Mouse (Mus musculus) heart, embryonic 16.5 days (tissue): ENCODE data around the gene Mnd1. TPM values are rescaled to one million over a fixed set of nuclear protein-coding genes. Genes with fewer than 3 reads are reported as not detected.

Experiments used
- ATAC-seq: fragments of 200-750 bp; cut with Nextera tagmentation; replicated peaks from 2 replicates; pipeline ENCODE4 v1.8.0; 2017; ENCODE audit warnings: moderate number of reproducible peaks; ENCODE audit not compliant: insufficient read depth, low FRiP score; ENCODE audit errors: extremely low read depth
- H3K27ac ChIP-seq: fragments of 300-500 bp; sonication (generic); 2 replicates; pipeline ENCODE4 v1.5.1; 2014; ENCODE audit warnings: mild to moderate bottlenecking, low read length, control low read depth, moderate library complexity
- H3K27me3 ChIP-seq: fragments of 300-500 bp; sonication (generic); 2 replicates; pipeline ENCODE4 v1.6.1; 2014; ENCODE audit warnings: low read length, mixed read lengths; ENCODE audit not compliant: control insufficient read depth, insufficient read depth
- H3K36me3 ChIP-seq: fragments of 300-500 bp; sonication (generic); 2 replicates; pipeline ENCODE4 v1.6.1; 2014; ENCODE audit not compliant: control insufficient read depth, insufficient read depth
- H3K4me1 ChIP-seq: fragments of 300-500 bp; sonication (generic); 2 replicates; pipeline ENCODE4 v1.6.1; 2014; ENCODE audit warnings: low read length, mixed read lengths; ENCODE audit not compliant: control insufficient read depth, insufficient read depth
- H3K4me2 ChIP-seq: fragments of 300-500 bp; sonication (generic); 2 replicates; pipeline ENCODE4 v1.6.1; 2014; ENCODE audit warnings: low read depth, mild to moderate bottlenecking, control low read depth, low read length
- H3K4me3 ChIP-seq: fragments of 300-500 bp; sonication (generic); 2 replicates; pipeline ENCODE4 v1.5.1; 2014; ENCODE audit warnings: mild to moderate bottlenecking, control low read depth, low read length
- H3K9ac ChIP-seq: fragments of 300-500 bp; sonication (generic); 2 replicates; pipeline ENCODE4 v1.6.1; 2014; ENCODE audit warnings: low read length, control low read depth
- H3K9me3 ChIP-seq: fragments of 300-500 bp; sonication (generic); replicated peaks from 2 replicates; pipeline ENCODE4 v1.6.1; 2016; ENCODE audit warnings: low read length; ENCODE audit not compliant: control insufficient read depth
- WGBS: fragments of 180-500 bp; shearing (Covaris S2); extraction: QIAGEN DNeasy Blood & Tissue Kit; methylation state at CpG from one replicate; pipeline ENCODE4 v1.1.7; 2014; 5-methylcytosine and 5-hydroxymethylcytosine counted together
- polyA plus RNA-seq: library from polyadenylated mRNA; unstranded; fragments of >200 nt; fragmentation: Nextera tagmentation; extraction: Ambion mirVana; gene quantifications from 2 replicates; pipeline ENCODE4 v1.2.1, GENCODE M21; 2015

Mnd1 gene
- polyA plus RNA-seq, 1 experiment from 2014 or later: 10.6 TPM

GRCm38 (mm10) chr3:84074777-84075176 lies 80.8 kb downstream of the Mnd1 start:
- H3K4me1 ChIP-seq: peaks cover 8% of the 10 kb centered on the region; the same call in 1 of the 2 replicates
- H3K4me3 ChIP-seq: no peak overlapping the region
- WGBS: 78% methylated on average over 2 of the region's 2 CpGs
- H3K27me3 ChIP-seq: no peaks in the 10 kb centered on the region
- H3K9me3 ChIP-seq: 0 out of 2 replicates have a peak, but pooled peaks cover 3% of the 10 kb centered on the region
- ATAC-seq: no peak
- no peaks in the 10 kb centered on the region for H3K36me3 ChIP-seq
- H3K9ac ChIP-seq: no peak overlapping the region
- no peak overlapping the region for H3K4me2 ChIP-seq
- no peak overlapping the region for H3K27ac ChIP-seq

DNA sequence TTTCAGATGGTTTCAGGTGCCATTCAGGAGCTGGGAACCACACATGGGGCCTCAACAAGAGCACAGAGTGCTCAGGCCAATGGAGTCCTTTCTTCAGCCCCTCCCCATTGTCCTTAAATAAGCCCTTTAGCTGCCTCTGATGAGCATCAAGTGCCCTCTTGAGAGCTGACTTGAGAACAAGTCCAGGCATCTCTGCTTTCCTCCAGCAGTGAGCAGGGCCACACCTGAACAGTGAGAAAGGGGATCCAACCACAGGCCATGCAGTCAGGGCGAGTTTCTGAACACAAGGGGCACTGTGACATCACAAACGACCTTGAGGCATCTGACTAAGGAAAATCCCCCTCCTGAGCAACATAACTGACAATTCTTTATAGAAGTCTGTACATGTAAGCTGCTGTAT lies 83.9 kb downstream of the Mnd1 start:
- Histone ChIP-seq H3K4me3 (no peak overlapping the region), H3K9ac (no peak overlapping the region), H3K4me2 (no peak overlapping the region), H3K27me3 (no peaks in the 10 kb centered on the region), H3K36me3 (no peaks in the 10 kb centered on the region), H3K9me3 (no peaks in the 10 kb centered on the region), H3K27ac (no peak overlapping the region), H3K4me1 (no peaks in the 10 kb centered on the region)
- ATAC-seq: no peak; the same call in 1 of the 2 replicates
- 12% methylated on average over 2 of the region's 2 CpGs for WGBS

GRCm38 (mm10) chr3:84070811-84071210 lies 84.8 kb downstream of the Mnd1 start:
- Histone ChIP-seq H3K4me1 (no peaks in the 10 kb centered on the region), H3K9ac (no peak overlapping the region), H3K4me2 (no peak overlapping the region), H3K27ac (no peak overlapping the region), H3K4me3 (no peak overlapping the region), H3K27me3 (no peaks in the 10 kb centered on the region), H3K36me3 (no peaks in the 10 kb centered on the region), H3K9me3 (no peaks in the 10 kb centered on the region)
- no peak for ATAC-seq
- WGBS: 84% methylated on average over 8 of the region's 8 CpGs

DNA sequence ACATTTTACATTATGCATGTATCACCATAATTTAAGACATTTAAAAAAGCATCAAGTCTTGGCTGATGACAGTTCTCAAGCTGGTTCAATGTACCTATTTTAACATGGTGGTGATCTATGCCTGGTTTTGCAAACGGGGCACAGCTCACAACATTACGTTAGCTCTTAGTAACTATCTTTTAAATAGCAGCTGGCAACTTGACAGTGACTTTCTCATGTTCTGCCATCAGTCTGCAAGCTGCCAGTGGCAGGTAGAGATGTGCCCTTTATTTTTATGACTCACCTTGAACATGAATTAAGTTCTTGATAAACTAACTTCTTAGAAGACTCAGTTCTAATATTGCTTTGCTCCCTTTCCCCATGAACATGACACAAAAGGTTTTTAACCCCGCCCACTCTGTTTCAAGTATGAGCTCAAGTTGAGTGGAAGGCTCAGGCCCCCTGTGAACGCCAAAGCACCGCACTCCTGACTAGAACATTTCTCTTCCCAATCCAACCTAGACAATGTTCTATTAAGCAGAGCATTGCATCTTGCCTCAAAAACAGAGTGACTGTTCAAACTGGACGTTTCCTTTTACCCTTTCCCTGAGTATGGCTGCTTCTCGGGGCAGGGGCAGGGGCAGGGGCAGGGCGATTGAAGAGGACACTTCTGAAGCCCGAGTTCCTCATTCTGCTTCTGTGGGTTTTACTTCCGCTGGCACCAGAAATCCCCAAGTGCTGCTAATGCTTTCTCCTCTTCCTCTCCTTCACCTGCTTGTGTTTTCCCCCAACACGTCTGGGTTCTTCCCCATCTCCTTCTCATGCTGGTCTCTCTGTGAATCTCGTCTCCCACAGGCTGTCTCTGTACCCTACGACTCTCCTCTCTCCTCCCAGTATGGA lies 86.5 kb downstream of the Mnd1 start:
- WGBS: 74% methylated on average over 13 of the region's 13 CpGs
- no peak overlapping the region for H3K4me3 ChIP-seq
- H3K4me1 ChIP-seq: no peaks in the 10 kb centered on the region
- no peaks in the 10 kb centered on the region for H3K9me3 ChIP-seq
- ATAC-seq: no peak
- H3K9ac ChIP-seq: no peak overlapping the region
- no peak overlapping the region for H3K27ac ChIP-seq
- no peaks in the 10 kb centered on the region for H3K27me3 ChIP-seq
- no peak overlapping the region for H3K4me2 ChIP-seq
- no peaks in the 10 kb centered on the region for H3K36me3 ChIP-seq

DNA sequence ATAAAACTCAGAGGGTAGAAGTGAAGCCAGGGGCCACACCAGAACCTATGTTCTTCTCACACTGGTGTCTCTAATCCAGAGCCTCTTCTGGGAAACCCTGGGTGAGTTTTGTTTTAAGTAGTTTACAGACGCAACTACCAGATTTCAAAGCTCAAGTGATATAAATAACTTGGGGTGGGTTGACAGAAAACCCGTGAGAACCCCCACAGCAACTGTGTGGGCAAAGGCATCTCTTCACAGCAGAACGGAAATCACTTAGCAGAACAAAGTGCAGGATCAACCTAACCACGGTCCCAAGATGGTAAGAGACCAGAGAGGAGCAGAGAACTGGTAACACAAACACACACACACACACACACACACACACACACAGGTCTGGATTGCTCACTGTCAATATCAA lies 89.8 kb downstream of the Mnd1 start:
- H3K4me1 ChIP-seq: peaks cover 7% of the 10 kb centered on the region
- H3K9me3 ChIP-seq: no peaks in the 10 kb centered on the region
- no peak overlapping the region for H3K4me3 ChIP-seq
- H3K9ac ChIP-seq: no peak overlapping the region
- H3K4me2 ChIP-seq: no peak overlapping the region
- no peak overlapping the region for H3K27ac ChIP-seq
- H3K36me3 ChIP-seq: no peaks in the 10 kb centered on the region
- H3K27me3 ChIP-seq: no peaks in the 10 kb centered on the region
- 50% methylated on average over 4 of the region's 4 CpGs for WGBS
- no peak for ATAC-seq

GRCm38 (mm10) chr3:84063369-84063914 lies 92.1 kb downstream of the Mnd1 start:
- no peak overlapping the region for H3K27ac ChIP-seq
- 82% methylated on average over 2 of the region's 2 CpGs for WGBS
- ATAC-seq: no peak
- no peaks in the 10 kb centered on the region for H3K36me3 ChIP-seq
- H3K4me2 ChIP-seq: no peak overlapping the region
- H3K27me3 ChIP-seq: no peaks in the 10 kb centered on the region
- peaks cover 22% of the 10 kb centered on the region for H3K4me1 ChIP-seq
- no peak overlapping the region for H3K4me3 ChIP-seq
- H3K9me3 ChIP-seq: no peaks in the 10 kb centered on the region
- no peak overlapping the region for H3K9ac ChIP-seq

DNA sequence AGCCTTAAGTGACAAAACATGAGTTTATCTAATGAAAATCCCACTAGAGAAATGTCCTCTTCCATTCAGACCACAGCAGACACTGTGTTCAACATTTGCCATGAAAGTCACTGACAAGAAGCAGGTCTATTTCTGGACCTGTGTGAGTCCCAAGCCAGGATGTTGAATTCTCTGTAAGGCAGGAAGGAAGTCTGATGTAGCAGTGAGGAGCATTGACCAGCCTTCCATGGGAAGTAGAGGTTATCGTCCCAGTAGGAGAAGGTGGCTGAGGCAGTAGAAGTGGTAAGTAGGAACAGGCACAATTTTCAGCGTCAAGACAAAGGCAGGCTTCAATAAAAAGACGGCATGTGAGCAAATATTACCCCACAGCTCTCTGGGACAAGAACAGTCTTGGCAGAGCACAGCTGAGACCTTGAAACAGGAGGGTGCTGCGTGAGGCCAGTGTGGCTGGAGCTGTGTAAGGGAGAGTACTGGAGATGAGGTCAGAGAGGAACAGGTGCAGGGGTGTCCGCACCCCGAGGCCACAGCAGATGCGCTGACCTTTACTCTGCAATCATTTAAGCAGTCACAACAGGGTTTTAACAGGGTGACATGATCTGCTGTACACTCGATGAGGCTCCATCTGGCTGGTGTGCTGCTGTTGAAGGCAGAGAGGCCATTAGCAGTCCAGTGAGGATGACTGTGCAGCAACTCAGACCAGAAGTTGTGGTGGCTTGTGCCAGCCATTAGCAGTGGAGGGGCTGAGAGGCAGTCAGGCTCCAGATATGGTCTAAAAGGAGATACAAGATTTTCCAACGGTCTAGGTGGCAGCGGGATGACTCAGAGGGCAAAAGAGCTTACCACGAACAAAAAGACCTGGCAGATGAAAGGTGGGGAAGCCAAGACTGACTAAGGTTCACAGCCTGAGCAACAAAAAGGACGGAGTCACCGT lies 93.8 kb downstream of the Mnd1 start:
- ATAC-seq: peak; percentile 61

DNA sequence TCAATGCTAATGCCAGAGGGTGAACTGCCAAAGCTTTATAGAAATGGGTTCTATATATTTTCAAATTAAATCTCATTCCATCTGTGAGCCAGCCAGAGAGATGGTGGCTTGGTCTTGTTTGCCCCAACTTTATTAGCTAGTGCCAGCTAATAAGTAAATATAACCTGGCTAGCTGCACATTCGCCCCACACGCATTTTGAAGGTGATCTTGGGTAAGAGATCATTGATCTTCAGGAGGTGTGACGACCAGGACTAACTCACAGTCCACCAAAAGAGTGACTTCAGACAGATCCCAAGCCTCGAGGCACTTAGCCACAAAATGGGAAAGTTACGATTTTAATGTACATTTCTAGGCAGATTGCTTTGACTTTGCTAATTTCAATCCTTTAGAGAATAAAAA lies 94.6 kb downstream of the Mnd1 start:
- Histone ChIP-seq H3K27ac (peak overlapping the region; percentile 23; the same call in 1 of the 2 replicates), H3K4me3 (no peak overlapping the region), H3K27me3 (no peaks in the 10 kb centered on the region), H3K4me2 (no peak overlapping the region), H3K4me1 (peaks cover 22% of the 10 kb centered on the region), H3K9me3 (0 out of 2 replicates have a peak, but pooled peaks cover 2% of the 10 kb centered on the region), H3K36me3 (no peaks in the 10 kb centered on the region), H3K9ac (no peak overlapping the region)
- ATAC-seq: no peak
- WGBS: 87% methylated on average over 5 of the region's 5 CpGs

More for the DNA sequence above, 93.8 kb downstream of the Mnd1 start:
- Histone ChIP-seq H3K27ac (peak overlapping the region; percentile 62), H3K4me2 (no peak overlapping the region), H3K9me3 (no peaks in the 10 kb centered on the region), H3K9ac (no peak overlapping the region), H3K4me3 (no peak overlapping the region), H3K4me1 (peaks cover 22% of the 10 kb centered on the region), H3K36me3 (no peaks in the 10 kb centered on the region), H3K27me3 (no peaks in the 10 kb centered on the region)
- WGBS: 57% methylated on average over 13 of the region's 13 CpGs
